In genomic region chr7:66839463-66840007, GRCm38 (mm10) we compare ENCODE assay signal across 8 mouse cellular contexts. TPM values are rescaled to one million over a fixed set of nuclear protein-coding genes. Genes with fewer than 3 reads are reported as not detected.
DNase-seq lines count a peak whose midpoint lies in the region; ATAC-seq and TF ChIP-seq lines count a peak whose summit lies in the region.

Gene Adamts17, plus strand, starts transcription at chr7:66839735.

- H3K9ac ChIP-seq in hindbrain, embryonic 12.5 days, result peak within 1 kb of the TSS; percentile 60
- peak within 1 kb of the TSS; percentile 44 for H3K9ac ChIP-seq in lung, postnatal 0 days (replicated peaks; ENCODE audit: low read depth)

- ATAC-seq in hindbrain, embryonic 12.5 days (ENCODE audit: low FRiP score), result peak; percentile 99
- peak; percentile 96 for ATAC-seq in lung, postnatal 0 days

- H3K27ac ChIP-seq in hindbrain, embryonic 12.5 days, result peak within 1 kb of the TSS; percentile 53; the same call in 1 of the 2 replicates
- H3K27ac ChIP-seq in lung, postnatal 0 days (ENCODE audit: low read length), result peak within 1 kb of the TSS; percentile 76

- peak; percentile 82 for DNase-seq in NIH3T3 (ENCODE audit: low read depth)
- peak; percentile 96 for DNase-seq in cerebellum, adult 9-11 months
- DNase-seq in frontal cortex, postnatal 14 days (ENCODE audit: low spot score in 2 of 2), result peak; percentile 95
- DNase-seq in layer of hippocampus, postnatal 10 days (ENCODE audit: low spot score in 2 of 2), result peak; percentile 94 to 96
- DNase-seq in lung, postnatal 0 days (ENCODE audit: low spot score), result peak; percentile 99
- DNase-seq in ovary, postnatal 14 days (ENCODE audit: low spot score), result peak; percentile 85
- DNase-seq in thymus, postnatal 10 days (ENCODE audit: low spot score in 2 of 2), result peak; percentile 86 to 90

- H3K9me3 ChIP-seq in hindbrain, embryonic 12.5 days (replicated peaks), result no peaks in the 10 kb centered on the region
- H3K9me3 ChIP-seq in lung, postnatal 0 days (ENCODE audit: low read length), result no peaks in the 10 kb centered on the region

- peak; percentile 97 for TF ChIP-seq CTCF in lung, postnatal 0 days (IDR thresholded peaks at IDR 0.05)

- H3K4me1 ChIP-seq in hindbrain, embryonic 12.5 days, result peaks cover 10% of the 10 kb centered on the region; the same call in 1 of the 2 replicates
- peaks cover 18% of the 10 kb centered on the region; the same call in 1 of the 2 replicates for H3K4me1 ChIP-seq in lung, postnatal 0 days (ENCODE audit: insufficient read depth, low read depth, low read length)

- WGBS in hindbrain, embryonic 12.5 days, result under 1% methylated on average over 30 of the region's 30 CpGs
- under 1% methylated on average over 30 of the region's 30 CpGs for WGBS in lung, postnatal 0 days

- H3K36me3 ChIP-seq in hindbrain, embryonic 12.5 days, result no peaks in the 10 kb centered on the region
- no peaks in the 10 kb centered on the region for H3K36me3 ChIP-seq in lung, postnatal 0 days (ENCODE audit: insufficient read depth, low read length)

- TF ChIP-seq EP300 in lung, postnatal 0 days (IDR thresholded peaks at IDR 0.05), result no peak

- peak within 1 kb of the TSS; percentile 98 for H3K4me2 ChIP-seq in hindbrain, embryonic 12.5 days (replicated peaks)
- H3K4me2 ChIP-seq in lung, postnatal 0 days (replicated peaks; ENCODE audit: low read depth, low read length), result peak within 1 kb of the TSS; percentile 99

- H3K4me3 ChIP-seq in hindbrain, embryonic 12.5 days, result peak within 1 kb of the TSS; percentile 61
- peak within 1 kb of the TSS; percentile 60 for H3K4me3 ChIP-seq in lung, postnatal 0 days (ENCODE audit: low read depth, low read length)

- H3K27me3 ChIP-seq in hindbrain, embryonic 12.5 days, result peaks cover 20% of the 10 kb centered on the region
- no peaks in the 10 kb centered on the region for H3K27me3 ChIP-seq in lung, postnatal 0 days (replicated peaks; ENCODE audit: insufficient read depth, low read length)

RNA-seq across cellular contexts. Expression of gene Adamts17, which starts in this region (rescaled TPM):
- 6.6 and 7.6 TPM in 2 replicates for polyA plus RNA-seq in hindbrain, embryonic 12.5 days (2016; fragmentation: Nextera tagmentation; extraction: Ambion mirVana)
- total RNA-seq in layer of hippocampus, postnatal 10 days (2021), result 10 to 100 TPM; 25.8 to 33.4 TPM
- 14.1 and 14.5 TPM in 2 replicates for polyA plus RNA-seq in lung, postnatal 0 days (2015; fragmentation: Nextera tagmentation; extraction: Ambion mirVana)

Comparison
In these comparisons a context has a peak if more than half of its experiments do, and no peak if none do; other contexts are left out.
1. Peak in every context shown above with its lines: DNase-seq, ATAC-seq, H3K4me3 ChIP-seq and H3K27ac ChIP-seq.